Mouse (Mus musculus) kidney, postnatal 36 days (tissue): ENCODE measurements around the gene Il23r.
A peak's percentile ranks its signal among the peaks of the same experiment; 100 is the strongest.
"Not testable (repeated sequence)": the region's sequence is repeated elsewhere in the genome, so short reads cannot be mapped to it uniquely, and the experiment has no call there.

ENCODE experiments used
- DNase-seq, 2 experiments: peaks; one replicate each; pipeline ENCODE4 v3.0.0; 2021 to 2022; ENCODE audit warnings: mixed read lengths in 2 of 2

Il23r gene

DNA sequence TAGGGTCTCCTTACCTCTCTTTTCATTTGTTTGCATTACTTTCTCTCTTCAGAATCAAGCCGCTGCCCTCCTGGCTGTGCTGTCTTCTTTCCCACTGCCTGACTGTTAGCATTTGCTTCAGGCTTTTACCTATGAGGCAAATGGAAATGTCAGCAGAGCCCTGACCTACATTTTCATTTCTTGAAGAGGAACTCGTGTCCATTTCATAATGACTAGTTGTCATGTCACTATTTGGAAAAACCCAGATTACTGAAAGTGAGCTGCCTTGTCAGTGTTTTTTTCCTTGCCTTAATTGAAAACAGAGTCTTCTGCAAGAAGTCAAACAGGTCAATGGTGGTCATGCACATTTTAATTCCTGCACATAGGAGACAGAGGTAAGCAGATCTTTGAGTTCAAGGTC, at the start of gene Il23r:
Il23r (minus strand) TSS at position 101 of the 400 bp plus-strand sequence.
- DNase-seq, result no peak

- peak; percentile 30 to 34 for DNase-seq
These were observed 44.1 kb upstream of the Il23r start, which contains the start of gene Tacstd2 for GRCm38 (mm10) chr6:67535777-67536054. Gene Tacstd2, minus strand, starts transcription at chr6:67535796.

GRCm38 (mm10) chr6:67535005-67535776, 43.5 kb upstream of the Il23r start:
- peak in 1 of 2 experiments; percentile 42 for DNase-seq

- DNase-seq, result no peak
These were observed 42.7 kb upstream of the Il23r start for GRCm38 (mm10) chr6:67534191-67535004.

DNA sequence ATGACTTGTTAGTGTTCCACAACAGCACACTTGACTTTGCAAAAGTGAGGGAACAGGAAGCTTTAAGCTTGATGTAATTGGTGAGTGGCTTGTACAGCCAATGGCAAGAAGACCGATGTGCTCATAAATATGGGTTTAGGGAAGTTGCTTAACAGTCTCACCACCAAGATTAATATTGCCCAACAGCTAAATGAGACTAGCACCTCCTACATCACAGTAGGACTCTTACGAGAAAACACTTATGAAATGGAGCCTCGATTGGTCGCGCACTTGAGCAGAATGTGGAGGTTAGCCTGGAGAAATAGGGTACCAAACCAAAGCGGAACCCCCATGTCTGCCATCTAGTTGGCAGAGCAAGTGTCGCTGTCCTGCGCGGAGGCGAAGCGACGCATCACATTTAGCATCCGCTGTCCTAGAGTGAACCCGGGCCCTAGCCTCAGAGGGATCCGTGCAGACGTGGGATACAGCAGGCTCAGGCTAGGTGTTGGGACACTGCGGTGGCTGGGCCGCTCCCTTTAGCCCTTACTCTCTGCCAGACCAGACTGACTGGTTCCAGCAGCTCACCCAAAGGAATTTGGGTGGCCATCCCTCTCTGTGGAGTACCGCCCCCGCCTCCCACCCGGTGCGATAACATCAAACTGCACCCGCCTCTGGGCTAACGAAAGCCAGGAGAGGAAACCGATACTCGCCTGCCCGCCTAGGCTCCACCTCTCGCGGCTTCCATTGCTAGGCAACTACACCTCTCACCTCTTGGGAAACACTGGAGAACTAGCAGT, 41.2 kb upstream of the Il23r start:
- peak; percentile 63 to 73 for DNase-seq

GRCm38 (mm10) chr6:67531822-67532162, 40.1 kb upstream of the Il23r start:
- DNase-seq, result no peak

DNA sequence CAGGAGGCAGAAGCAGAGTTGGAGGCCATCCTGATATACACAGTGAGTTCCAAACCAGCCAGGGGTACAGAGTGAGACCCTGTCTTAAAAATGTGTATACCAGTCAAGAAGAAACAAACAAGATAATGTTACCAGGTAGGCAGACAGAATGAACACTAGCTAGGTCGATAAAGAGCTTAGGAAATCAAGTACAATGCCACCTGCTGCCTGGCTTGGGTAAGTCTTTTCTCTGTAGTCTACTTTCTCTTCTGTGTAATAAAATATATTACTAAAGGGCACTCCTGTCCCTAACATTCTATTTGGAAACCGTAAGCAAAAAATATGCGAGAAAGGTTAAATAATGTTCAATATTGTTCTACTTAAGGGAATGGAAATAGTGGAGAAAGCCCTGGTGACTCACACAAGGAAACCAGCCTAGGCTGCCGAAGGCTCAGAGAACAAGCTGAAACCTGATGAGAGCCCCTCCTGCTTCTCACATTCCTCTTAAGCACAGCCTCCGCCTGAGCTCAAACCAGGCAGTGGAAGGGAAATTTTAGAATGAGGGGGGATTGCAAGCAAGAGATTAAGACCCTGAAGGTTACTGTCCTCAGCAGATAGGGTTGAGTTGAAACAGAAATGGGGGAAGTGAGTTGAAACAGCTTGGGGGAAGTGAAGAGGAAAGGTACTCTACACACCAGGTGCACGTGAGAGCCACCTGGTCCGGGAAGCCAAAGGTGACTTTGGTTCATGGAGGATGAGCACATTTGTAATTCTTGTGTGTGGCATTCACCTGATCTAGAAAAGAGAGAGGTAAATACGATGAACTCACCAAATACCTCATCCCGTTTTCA, 39.6 kb upstream of the Il23r start:
- DNase-seq, result peak; percentile 46 to 66

- DNase-seq, result no peak
These were observed 34.7 kb upstream of the Il23r start for GRCm38 (mm10) chr6:67526356-67526755.

- DNase-seq, result peak; percentile 39 to 77
These were observed 19.1 kb upstream of the Il23r start for GRCm38 (mm10) chr6:67510752-67511151.

GRCm38 (mm10) chr6:67501938-67502337, 10.3 kb upstream of the Il23r start:
- not testable (repeated sequence) for DNase-seq

DNA sequence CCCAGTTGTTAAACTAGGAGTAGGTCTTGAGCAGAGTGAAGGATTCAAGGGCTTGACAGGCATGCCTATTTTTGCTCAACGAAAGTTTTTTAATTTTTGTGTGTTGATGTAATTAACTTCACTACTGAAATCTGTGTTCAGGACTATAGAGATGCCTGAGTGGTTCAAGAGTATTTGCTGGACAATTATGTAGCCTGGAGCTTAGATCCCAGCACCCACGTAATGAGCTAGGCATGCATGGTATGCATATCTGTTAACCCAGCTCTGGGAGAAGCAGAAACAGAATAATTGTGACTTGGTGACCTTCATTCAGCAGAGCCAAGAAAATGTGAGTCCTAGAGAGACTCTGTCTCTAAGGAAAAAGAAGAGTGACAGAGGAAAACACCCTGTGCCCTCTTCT, 10.6 kb downstream of the Il23r start:
- DNase-seq, result peak; percentile 24 to 51

GRCm38 (mm10) chr6:67471242-67471641, 20.4 kb downstream of the Il23r start:
- no peak for DNase-seq

- DNase-seq, result no peak
These were observed 32.2 kb downstream of the Il23r start for GRCm38 (mm10) chr6:67459424-67459823.

DNA sequence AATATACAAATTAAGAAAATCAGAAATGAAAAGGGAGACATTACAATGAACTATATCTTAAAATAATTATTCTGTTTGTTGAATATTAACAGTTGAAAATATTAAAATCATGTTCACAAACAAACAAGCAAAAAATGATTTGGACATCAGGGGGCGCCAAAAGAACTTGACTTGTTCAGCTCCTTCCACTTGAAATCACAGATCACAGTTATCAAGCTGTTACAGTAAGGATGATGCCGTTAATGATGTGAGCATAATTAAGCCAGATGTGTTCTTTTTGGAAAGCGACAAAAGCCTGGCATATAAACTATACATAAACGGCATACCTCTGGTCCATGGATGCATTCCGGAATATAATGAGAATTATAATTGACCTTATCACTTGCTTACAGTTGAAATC, 40.3 kb downstream of the Il23r start:
- peak; percentile 9 to 64 for DNase-seq

GRCm38 (mm10) chr6:67445866-67446265, 45.8 kb downstream of the Il23r start:
- no peak for DNase-seq

GRCm38 (mm10) chr6:67443124-67443523, 48.5 kb downstream of the Il23r start:
- no peak for DNase-seq

DNA sequence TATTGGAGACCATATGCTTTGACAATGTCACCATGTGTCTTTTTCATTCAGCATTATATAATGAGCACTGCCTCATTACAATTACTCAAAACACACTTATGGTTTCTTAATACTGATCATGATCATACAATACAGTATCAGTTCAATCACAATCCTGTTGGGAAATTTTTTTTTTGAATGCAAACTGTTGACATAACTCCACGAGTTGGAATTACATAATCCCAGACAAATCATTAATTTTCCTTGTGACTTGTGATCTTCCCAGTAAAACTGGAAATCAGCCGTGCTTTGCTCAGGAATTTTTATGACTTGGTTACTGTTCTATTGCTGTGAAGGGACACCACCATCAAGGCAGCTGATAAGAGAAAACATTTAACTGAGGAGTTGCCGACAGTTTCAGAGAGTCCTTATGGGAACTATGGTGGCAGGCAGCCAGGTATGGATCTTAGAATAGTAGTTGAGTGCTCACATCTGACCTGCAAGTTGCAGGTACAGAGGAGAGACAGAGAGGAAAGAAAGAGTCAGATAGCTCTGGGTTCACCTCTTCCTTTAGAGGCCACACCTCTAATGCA, 53.8 kb downstream of the Il23r start:
- peak; percentile 4 to 6 for DNase-seq

GRCm38 (mm10) chr6:67437028-67437427, 54.6 kb downstream of the Il23r start:
- DNase-seq, result no peak

DNA sequence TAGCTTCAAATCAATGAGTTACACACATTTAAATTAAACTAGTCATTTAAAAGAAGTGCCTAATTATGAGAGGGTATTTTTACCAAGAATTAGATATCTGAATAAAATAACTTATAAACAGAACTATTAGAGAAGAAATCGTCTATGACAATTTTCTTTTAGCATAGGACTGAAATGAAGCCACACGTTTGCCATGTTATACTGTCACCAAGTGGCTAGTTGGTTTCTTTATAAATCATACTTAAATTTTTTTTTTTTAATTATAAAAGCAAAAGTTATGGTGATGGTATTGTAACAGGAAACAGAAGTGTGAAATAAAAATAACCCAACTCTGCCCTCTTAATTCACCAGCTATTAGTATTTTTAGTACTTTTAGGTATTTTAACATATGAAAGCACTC, 55.4 kb downstream of the Il23r start:
- DNase-seq, result no peak

- DNase-seq, result peak in 1 of 2 experiments; percentile 11
These were observed 55.9 kb downstream of the Il23r start for GRCm38 (mm10) chr6:67435711-67436110.

GRCm38 (mm10) chr6:67434755-67435452, 56.8 kb downstream of the Il23r start:
- no peak for DNase-seq
